ENCODE assay signal across 15 mouse cellular contexts in genomic region chr10:25185691-25186090, GRCm38 (mm10).
"Had no signal": no experiment of that assay in that cellular context is flagged by ENCODE, and none has a peak within 500 bp of the region (broad histone marks: within the 10 kb centered on the region; RNA-seq: fewer than 3 reads in every experiment).

No protein-coding gene starts in this region.

- H3K27me3 ChIP-seq: liver, embryonic 13.5 days had no signal

- DNase-seq: kidney, adult 18-20 months; kidney, adult 9 months; kidney, postnatal 14 days; layer of hippocampus, adult 9-11 months; layer of hippocampus, postnatal 36 days; lung, adult 2 months; lung, postnatal 14 days; lung, postnatal 4 days; midbrain, embryonic 14.5 days; thymus, postnatal 25 days had no signal

- H3K27ac ChIP-seq: layer of hippocampus, adult 2 months; left cerebral cortex, adult 2 months; liver, embryonic 13.5 days; midbrain, embryonic 10.5 days; stomach, postnatal 0 days had no signal

- H3K36me3 ChIP-seq: liver, embryonic 13.5 days; midbrain, embryonic 10.5 days had no signal

- H3K4me3 ChIP-seq: layer of hippocampus, adult 2 months; left cerebral cortex, adult 2 months; liver, embryonic 13.5 days; midbrain, embryonic 10.5 days had no signal

- H3K4me1 ChIP-seq: midbrain, embryonic 10.5 days had no signal
